In the genomic region with DNA sequence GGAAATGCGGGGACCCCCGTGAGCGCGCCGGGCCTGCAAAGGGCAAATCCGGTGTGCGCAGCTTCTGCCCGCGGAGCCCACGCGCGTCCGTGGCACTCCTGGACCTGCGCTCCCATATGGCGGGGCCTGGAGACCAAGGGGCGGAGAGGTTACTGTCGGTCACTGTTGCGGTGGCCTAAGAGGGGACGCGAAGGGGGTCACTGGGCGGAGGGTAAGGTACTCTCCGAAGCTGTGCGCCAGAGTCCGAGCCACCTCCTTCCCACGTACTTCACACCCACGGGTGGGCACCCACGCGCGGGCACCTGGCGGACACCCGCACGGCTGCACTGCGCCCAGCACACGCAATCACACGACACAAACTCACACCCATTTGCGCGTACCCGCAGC, we compare ENCODE assay signal across 8 mouse cellular contexts. TPM values are rescaled to one million over a fixed set of nuclear protein-coding genes. Genes with fewer than 3 reads are reported as not detected.
DNase-seq lines count a peak whose midpoint lies in the region; ATAC-seq lines count a peak whose summit lies in the region.

No protein-coding gene starts in this region.

- peaks cover 8% of the 10 kb centered on the region; the same call in 1 of the 2 replicates for H3K4me1 ChIP-seq in hindbrain, embryonic 11.5 days (replicated peaks; ENCODE audit: control insufficient read depth, insufficient read depth, low read length)
- H3K4me1 ChIP-seq in liver, embryonic 16.5 days (ENCODE audit: control insufficient read depth, low read depth, low read length), result no peaks in the 10 kb centered on the region; the same call in 1 of the 2 replicates

- peak; percentile 70 for ATAC-seq in hindbrain, embryonic 11.5 days (ENCODE audit: low FRiP score)
- ATAC-seq in liver, embryonic 16.5 days (ENCODE audit: low read depth), result no peak

- under 1% methylated on average over 33 of the region's 38 CpGs for WGBS in hindbrain, embryonic 11.5 days
- WGBS in liver, embryonic 16.5 days (ENCODE audit: insufficient replicate concordance), result under 1% methylated on average over 38 of the region's 38 CpGs

- DNase-seq in embryo, embryonic 10 days (ENCODE audit: low spot score), result peak; percentile 55
- DNase-seq in embryo, embryonic 9.5 days (ENCODE audit: extremely low spot score), result no peak
- DNase-seq in thymus, postnatal 4 days, result peak; percentile 14
- no peak for DNase-seq in thymus, postnatal 14 days
- DNase-seq in hindbrain, embryonic 11.5 days (ENCODE audit: low spot score), result peak; percentile 42
- DNase-seq in right cerebral cortex, postnatal 10 days (ENCODE audit: low spot score in 2 of 2), result peak; percentile 59 to 63
- no peak for DNase-seq in spleen, adult 12 weeks (ENCODE audit: low spot score)

- peaks cover 10% of the 10 kb centered on the region; the same call in 1 of the 2 replicates for H3K27me3 ChIP-seq in hindbrain, embryonic 11.5 days (ENCODE audit: control insufficient read depth, insufficient read depth, low read length)
- H3K27me3 ChIP-seq in liver, embryonic 16.5 days (ENCODE audit: control insufficient read depth, insufficient read depth, low read depth, low read length), result peaks cover 32% of the 10 kb centered on the region

- H3K36me3 ChIP-seq in hindbrain, embryonic 11.5 days (ENCODE audit: control insufficient read depth, insufficient read depth, low read length), result no peaks in the 10 kb centered on the region
- H3K36me3 ChIP-seq in liver, embryonic 16.5 days (ENCODE audit: control insufficient read depth, insufficient read depth), result no peaks in the 10 kb centered on the region

- peak overlapping the region; percentile 61 for H3K4me3 ChIP-seq in hindbrain, embryonic 11.5 days (ENCODE audit: low read depth, low read length)
- peak overlapping the region; percentile 61 for H3K4me3 ChIP-seq in liver, embryonic 16.5 days (ENCODE audit: low read depth, low read length)

- no peaks in the 10 kb centered on the region for H3K9me3 ChIP-seq in hindbrain, embryonic 11.5 days (ENCODE audit: control insufficient read depth, low read length)
- H3K9me3 ChIP-seq in liver, embryonic 16.5 days (replicated peaks; ENCODE audit: control insufficient read depth, low read length), result no peaks in the 10 kb centered on the region

- H3K27ac ChIP-seq in hindbrain, embryonic 11.5 days (ENCODE audit: low read depth, low read length), result no peak overlapping the region
- H3K27ac ChIP-seq in liver, embryonic 16.5 days (ENCODE audit: low read length), result peak overlapping the region; percentile 86

- peak overlapping the region; percentile 100 for H3K4me2 ChIP-seq in hindbrain, embryonic 11.5 days (replicated peaks; ENCODE audit: low read depth, low read length)
- H3K4me2 ChIP-seq in liver, embryonic 16.5 days (ENCODE audit: low read depth, low read length), result peak overlapping the region; percentile 56

- peak overlapping the region; percentile 62 for H3K9ac ChIP-seq in hindbrain, embryonic 11.5 days (ENCODE audit: low read depth, low read length)
- H3K9ac ChIP-seq in liver, embryonic 16.5 days (ENCODE audit: low read depth, low read length), result peak overlapping the region; percentile 68

RNA-seq across cellular contexts. Expression of a gene that starts 0.5 kb away (rescaled TPM):
- polyA plus RNA-seq in hindbrain, embryonic 11.5 days (2014; fragmentation: Nextera tagmentation; extraction: Ambion mirVana), result 1.9 and 3.6 TPM in 2 replicates
- 21.7 and 25.8 TPM in 2 replicates for polyA plus RNA-seq in liver, embryonic 16.5 days (2015; fragmentation: Nextera tagmentation; extraction: Ambion mirVana)

RNA-seq across cellular contexts. Expression of a gene that starts 23.4 kb away (rescaled TPM):
- polyA plus RNA-seq in hindbrain, embryonic 11.5 days (2014; fragmentation: Nextera tagmentation; extraction: Ambion mirVana), result 2.2 TPM in 2 replicates
- 35.9 and 48.3 TPM in 2 replicates for polyA plus RNA-seq in liver, embryonic 16.5 days (2015; fragmentation: Nextera tagmentation; extraction: Ambion mirVana)

RNA-seq across cellular contexts. Expression of a gene that starts 34.2 kb away (rescaled TPM):
- 1.2 and 1.5 TPM in 2 replicates for polyA plus RNA-seq in hindbrain, embryonic 11.5 days (2014; fragmentation: Nextera tagmentation; extraction: Ambion mirVana)
- polyA plus RNA-seq in liver, embryonic 16.5 days (2015; fragmentation: Nextera tagmentation; extraction: Ambion mirVana), result 0.08 and 0.19 TPM in 2 replicates

Comparison
In these comparisons a context has a peak if more than half of its experiments do, and no peak if none do; other contexts are left out.
1. DNase-seq: peak in embryo, embryonic 10 days (single experiment), thymus, postnatal 4 days (single experiment), hindbrain, embryonic 11.5 days (single experiment) and right cerebral cortex, postnatal 10 days (2 of 2); none in embryo, embryonic 9.5 days (single experiment), thymus, postnatal 14 days (single experiment) and spleen, adult 12 weeks (single experiment).
2. RNA of a gene that starts 23.4 kb away (polyA plus RNA-seq): 35.9 to 48.3 TPM in liver, embryonic 16.5 days; 2.2 TPM in hindbrain, embryonic 11.5 days; every median in the first group is over 10 times any median in the second.